Mouse (Mus musculus): ENCODE results near the gene Tenm2.

GRCm38 (mm10) chr11:36799409-36799808, 436.4 kb downstream of the Tenm2 start:
- TF ChIP-seq CTCF (IDR thresholded peaks at IDR 0.05) (no peak), EP300 (IDR thresholded peaks at IDR 0.05) (no peak)

All from lung, postnatal 0 days (tissue).